Mouse (Mus musculus): ENCODE measurements around the gene Gm20683.
"Not testable (repeated sequence)": the region's sequence is repeated elsewhere in the genome, so short reads cannot be mapped to it uniquely, and the experiment has no call there.

The Gm20683 gene

DNA sequence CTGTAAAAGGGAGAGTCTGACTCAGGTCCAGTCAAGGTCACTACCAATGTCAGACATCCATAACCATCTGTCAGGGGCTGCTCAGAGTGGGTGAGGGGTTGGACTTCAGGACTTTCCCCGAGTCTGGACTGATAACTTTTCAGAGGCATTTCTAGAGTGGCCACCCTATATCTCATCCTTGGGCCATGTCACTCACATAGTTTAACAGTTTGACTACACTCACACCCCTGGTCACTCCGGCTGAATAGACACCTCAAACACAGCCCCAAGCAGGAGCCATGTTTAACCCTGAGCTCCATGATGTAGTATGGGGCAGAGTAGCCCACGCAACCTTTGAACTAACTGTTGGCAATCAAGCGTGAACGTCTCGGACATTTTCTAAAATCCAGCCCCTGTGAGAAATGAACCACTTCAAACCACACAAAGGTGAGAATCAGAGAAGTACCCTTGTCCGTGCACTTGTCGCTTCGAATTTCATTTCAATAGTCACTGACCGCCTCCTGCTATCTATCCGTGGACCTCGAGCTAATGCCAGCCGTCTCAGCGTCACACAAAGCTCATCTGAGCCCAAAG lies 32.7 kb upstream of the Gm20683 start:
- DNase-seq (ENCODE audit: low read depth) = no peak

DNA sequence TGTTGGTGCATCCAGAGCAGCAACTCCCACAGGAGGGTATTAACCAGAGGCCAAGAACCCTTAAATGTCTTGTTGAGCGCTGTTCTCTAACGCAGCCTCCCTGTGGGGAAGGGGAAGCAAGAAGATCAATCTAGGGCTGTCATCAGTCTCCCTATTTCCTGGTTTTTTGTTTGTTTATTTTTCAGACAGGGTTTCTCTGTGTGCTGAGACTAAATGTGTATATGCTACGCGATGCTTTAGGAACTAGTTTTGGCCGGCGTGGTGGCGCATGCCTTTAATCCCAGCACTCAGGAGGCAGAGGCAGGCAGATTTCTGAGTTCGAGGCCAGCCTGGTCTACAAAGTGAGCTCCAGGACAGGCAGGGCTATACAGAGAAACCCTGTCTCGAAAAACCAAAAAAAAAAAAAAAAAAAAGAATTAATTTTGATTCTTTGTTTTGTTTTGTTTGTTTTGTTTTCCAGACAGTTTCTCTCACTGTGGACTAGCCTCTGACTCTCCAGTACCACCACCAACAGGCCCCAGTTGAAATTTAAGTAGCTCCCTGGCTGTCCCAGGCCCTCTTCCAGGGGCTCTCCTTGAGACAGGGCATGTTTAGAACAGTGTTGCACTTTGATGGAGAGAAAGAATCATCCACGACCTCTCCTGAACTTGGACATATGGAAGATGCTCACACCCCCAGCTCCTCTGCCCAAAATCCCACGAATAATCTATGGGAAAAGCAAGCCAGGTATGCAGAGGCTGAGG lies 32.0 kb upstream of the Gm20683 start:
- DNase-seq (ENCODE audit: low read depth) = no peak

DNA sequence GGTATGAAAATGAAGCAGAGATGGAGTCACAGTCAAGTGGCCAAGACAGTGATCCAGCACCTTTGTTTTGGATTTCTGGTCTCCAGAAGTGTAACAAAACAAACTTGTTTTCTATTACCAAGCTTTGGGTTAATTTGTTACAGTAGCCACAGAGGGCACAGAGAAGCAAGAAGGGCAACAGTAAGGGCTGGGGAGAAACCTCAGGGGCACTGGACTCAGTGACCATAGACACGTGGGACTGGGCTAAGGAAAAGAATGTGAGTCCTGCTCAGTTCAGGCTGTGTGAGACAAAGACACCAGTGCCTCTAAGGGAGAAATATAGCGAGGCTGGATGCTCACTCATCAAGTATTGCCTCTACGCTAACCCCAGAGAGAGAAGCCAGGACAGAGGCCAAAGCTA lies 31.1 kb upstream of the Gm20683 start:
- DNase-seq (ENCODE audit: low read depth) = no peak

DNA sequence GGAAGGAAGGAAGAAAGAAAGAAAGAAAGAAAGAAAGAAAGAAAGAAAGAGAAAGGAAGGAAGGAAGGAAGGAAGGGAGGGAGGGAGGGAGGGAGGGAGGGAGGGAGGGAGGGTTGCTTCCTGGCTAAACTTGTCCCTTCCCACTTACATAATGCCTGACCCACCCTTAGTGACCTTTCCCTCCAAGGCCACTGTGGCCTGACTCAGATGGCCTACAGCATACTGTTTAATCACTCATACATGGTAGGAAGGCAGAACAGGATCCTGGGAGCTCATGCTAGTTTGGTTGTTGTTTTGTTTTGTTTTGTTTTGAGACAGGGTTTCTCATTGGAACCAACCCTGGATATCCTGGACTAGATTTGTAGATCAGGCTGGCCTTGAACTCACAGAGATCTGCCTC lies 30.0 kb upstream of the Gm20683 start:
- not testable (repeated sequence) for DNase-seq (ENCODE audit: low read depth)

DNA sequence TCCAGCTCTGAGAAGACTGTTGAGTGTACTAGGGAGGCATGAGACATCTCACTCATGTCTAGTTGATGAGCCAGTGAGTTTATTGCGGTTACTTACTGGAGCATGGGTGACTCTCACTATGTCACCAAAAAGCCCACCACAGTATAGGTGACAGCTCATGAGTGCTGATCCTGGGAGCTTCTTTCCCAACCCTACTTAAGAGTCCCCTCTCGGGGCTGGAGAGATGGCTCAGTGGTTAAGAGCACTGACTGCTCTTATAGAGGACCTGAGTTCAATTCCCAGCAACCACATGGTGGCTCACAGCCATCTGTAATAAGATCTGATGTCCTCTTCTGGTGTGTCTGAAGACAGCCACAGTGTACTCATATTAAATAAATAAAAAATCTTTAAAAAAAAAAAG lies 28.4 kb upstream of the Gm20683 start:
- no peak for DNase-seq (ENCODE audit: low read depth)

DNA sequence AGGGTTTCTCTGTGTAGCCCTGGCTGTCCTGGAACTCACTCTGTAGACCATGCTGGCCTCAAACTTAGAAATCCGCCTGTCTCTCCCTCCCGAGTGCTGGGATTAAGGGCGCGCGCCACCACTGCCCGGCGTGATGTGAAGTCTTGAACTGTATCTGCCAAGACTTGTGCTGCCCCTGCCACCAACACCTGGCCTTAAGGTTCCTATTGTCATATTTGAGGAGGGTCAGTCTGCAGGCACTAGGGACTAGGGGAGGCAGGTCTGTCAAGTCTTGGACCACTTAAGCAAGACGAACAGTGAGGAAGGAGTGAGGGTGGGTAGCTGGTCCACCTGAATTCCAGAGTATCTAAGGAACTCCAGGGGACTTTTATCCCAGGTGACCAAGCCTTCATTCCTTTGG lies 27.9 kb upstream of the Gm20683 start:
- no peak for DNase-seq (ENCODE audit: low read depth)

DNA sequence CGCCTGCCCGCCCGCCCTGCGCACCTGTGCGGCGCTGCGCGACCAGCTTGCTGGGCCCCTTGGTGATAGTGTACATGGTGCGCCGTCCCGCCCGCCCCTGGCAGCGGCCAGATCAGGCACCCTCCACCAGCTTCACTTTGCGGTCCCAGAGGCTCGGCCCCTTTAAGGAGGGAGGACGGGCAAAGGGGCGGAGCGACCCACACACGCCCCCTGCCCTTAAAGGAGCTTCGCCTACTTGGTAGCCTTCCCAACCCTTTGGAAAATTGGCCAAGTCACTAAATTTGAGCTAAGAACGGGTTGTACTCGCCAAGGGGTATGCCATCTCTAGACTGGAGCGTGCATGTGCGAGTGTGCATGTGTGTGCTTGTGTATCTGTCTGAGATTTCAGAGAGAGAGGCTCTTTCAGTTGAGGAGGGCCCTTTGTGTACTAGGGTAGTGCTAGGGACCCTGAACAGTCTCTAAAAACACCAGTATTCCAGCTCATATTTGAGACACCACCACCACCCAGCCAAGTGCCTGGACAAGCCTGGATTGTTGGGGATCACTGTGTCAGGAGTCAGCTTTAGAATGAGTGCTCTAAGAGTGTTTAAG lies 27.1 kb upstream of the Gm20683 start, which contains the start of gene Mcrip2:
Gene Mcrip2 (minus strand): TSS at position 164 of the 591 bp plus-strand sequence.
- DNase-seq (ENCODE audit: low read depth) = no peak

DNA sequence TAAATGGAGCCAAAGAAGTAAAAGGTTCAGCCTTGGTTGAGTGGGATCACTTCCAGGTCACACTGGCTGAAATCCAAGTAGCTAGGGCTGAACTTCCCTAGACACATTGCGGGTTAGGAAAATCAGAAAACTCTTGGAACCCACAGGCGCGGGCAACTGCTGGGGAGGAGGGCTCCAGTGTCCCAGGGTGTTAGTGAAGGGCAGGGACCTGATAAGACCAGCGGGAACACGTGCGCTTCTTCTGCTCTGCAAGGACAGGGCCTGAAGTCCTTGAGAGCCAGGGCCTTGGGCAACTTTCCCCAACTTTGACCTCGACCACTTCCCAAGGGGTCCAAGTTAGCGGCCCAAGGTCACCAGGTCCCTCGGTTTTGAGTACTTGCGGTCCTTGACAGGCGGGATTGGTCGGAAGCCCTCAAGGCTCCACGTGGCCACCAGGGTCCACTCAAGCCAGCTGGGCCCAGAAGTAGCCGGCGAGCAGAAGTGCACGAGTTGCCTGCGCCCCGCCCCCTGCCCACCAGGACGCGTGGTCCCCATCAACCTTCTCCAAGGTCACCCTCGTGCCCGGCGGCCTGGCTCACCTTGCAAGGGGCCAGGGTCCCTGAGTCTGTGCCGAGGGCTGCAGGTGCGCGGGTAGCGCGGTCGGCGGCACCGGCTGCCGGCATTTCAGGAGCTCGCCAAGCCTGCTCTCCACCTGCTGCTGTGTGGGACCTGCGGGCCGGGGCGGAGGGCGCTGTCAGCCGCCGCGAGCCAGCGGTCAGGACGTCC lies 26.5 kb upstream of the Gm20683 start:
- no peak for DNase-seq (ENCODE audit: low read depth)

DNA sequence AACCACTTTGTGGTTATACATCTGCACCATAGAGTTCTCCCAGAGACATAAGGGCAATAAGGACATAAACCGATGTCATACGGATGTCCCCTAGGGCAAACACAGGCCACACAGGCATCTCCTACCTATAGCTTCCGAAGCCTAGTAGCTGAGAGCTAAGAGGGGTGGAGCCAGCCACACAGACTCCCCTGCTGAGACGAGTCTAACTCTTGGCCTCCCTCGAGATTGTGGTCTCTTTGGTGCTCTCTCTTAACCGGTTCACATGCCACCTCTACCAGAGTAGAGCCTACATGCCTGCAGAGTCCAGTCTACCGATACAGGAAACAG lies 25.9 kb upstream of the Gm20683 start:
- DNase-seq (ENCODE audit: low read depth) = no peak

DNA sequence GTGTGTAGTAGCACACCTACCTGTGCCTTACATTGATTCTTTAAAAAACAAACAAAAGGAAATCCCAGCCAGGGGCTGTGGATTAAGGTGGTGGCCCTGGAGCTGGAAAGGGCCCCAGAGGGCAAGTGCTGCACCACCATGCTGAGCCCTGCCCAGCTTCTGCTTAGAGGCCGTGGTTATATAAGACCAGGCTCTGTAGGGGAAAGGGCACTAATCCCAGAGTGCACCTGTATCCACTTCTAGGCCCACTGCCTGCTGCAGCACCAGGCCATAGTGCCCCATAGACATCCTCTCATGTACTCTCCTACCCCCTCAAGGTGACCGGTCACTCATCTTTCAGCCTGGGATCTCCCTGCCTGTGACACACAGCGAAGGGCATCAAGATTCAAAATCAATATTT lies 24.6 kb upstream of the Gm20683 start:
- no peak for DNase-seq (ENCODE audit: low read depth)

DNA sequence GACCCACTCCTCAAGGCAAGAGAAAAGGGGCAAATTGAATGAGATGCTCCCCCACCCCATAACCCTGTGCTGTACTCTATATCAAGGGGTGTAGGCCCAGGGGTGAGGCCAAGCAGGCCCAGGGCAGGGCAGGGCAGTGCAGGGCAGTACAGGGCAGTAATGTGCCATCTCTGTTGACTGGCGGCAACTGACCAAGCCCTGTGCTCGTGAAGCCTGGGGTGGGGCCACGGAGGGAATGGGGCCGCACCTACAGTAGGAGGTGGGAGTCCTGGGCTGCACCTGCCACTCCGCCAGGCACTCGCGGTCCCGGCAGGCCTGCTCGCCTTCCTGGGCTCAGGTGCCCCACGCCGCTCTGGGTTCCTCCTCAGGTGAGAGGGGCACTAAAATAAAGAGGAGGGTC lies 23.7 kb upstream of the Gm20683 start:
- DNase-seq (ENCODE audit: low read depth) = no peak

DNA sequence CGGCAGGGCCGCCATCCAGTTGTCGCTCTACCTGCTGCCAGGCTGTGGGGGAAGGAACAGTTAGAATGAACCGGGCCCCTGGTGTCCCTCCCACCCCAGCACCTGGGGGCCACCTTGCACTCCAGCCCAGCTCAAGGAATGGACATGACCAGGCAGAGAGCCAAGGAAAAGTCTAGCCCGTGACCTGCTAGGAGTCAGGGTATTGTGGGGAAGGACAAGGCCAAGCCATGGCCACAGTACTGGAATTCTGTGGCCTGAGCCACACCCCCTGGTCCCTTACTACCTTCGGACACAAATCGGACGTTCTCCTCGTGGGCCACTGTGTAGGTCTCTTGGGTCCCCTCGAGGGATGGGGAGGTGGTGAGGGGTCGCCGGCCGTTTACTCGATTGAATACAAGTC lies 22.7 kb upstream of the Gm20683 start:
- DNase-seq (ENCODE audit: low read depth) = no peak

DNA sequence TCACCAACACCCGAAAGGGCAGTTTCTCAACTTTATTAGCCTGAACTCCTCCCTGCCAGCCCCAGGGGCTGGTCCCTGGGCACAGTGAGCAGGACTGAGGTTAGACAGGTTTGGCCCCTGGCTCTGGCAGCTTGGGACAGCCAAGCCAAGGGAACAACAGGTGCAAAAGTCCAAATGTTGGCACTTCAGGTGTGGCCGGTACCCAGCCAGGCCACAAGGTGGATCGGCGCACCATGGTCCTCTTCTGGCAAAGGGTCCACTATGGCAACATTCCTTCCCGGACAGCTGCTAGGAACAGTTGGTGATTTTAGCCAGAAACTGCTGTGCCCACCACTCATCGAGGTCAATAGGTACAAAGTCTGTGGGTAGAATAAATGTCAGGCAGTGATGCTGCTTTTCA lies 22.1 kb upstream of the Gm20683 start:
- no peak for DNase-seq (ENCODE audit: low read depth)

DNA sequence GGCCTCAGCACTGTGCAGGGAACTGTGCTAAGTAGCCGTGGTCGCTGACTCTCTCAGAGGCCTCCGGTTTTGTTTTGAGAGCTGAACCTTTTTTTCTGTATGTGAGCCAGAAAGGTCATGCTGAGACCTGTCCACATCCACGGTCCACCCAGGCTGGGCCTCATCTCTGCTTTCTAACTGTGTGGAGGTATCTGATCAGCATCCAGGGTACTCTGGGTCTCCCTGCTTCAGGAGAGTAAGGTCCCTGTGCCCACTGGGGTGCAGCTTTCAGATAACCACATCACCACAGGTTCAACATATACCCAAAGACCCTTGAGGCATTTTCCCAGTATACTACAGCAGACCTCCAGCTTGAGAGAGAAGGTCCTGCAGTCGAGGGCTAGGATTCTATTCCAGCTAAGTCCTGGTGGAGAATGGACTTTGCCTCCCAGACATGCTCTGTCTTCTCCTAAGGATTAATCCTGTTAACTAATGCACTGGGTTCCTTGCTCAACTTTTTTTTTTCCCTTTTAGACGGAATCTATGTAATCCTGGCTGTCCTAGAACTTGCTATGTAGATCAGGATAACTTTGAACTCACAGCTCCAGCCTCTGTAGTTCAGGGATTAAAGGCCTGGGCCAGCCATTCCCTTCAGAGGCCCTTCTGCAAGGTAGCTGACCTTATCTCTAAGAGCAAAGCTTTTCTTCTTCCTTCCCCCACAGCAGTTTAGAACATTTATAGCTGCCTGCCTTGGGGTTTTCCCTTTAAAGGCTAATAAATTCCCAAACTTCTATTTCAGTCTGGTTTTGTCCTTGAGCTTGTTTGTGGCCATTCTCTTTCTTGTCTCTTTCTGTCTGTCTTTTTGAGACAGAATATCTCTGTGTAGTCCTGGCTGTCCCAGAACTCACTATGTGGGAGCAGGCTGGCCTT lies 20.4 kb upstream of the Gm20683 start:
- DNase-seq (ENCODE audit: low read depth) = no peak

DNA sequence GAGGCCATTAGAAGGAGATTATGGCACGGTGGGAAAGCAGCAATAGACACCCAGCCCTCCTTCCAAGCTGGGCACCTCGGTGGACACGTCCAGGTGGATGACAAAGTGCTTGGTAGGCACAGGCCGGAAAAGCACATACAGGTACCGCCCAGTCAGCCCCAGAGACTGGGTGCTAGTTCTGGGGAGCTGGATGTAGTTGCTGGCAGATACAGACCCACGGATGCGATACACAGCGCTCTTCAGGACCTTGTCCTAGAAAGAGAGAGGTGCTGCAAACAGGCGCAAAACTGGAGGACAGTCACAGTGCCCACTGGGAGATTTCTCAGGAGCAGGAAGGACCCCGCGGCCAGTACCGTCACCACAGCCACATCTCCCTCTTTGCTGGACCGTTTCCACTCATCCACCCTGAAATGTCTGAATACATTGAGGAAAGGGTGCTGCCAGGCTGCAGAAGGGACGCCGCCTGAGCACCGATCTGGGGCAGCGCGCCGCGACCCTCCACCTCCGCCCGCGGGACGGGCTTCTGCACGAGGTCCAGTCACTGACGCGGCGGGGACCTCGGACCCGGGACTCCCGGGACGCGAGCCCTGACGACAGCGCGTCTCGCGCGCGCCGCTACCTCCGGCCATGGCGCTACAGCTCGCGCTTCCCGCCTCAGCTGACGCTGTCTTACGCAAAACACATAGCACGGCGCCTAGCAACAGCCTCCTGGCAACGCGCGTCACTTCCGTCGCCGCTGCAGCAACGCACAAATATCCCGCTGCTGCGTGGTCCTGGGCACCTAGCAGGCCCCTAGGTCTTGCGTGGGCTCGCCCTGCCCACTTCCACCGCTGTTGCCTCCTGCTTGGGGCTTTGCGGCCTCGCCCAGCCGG lies 19.5 kb upstream of the Gm20683 start, which contains the start of gene Wdr90:
Gene Wdr90 (minus strand): TSS at position 670 of the 872 bp plus-strand sequence.
- DNase-seq (ENCODE audit: low read depth) = peak; percentile 86

DNA sequence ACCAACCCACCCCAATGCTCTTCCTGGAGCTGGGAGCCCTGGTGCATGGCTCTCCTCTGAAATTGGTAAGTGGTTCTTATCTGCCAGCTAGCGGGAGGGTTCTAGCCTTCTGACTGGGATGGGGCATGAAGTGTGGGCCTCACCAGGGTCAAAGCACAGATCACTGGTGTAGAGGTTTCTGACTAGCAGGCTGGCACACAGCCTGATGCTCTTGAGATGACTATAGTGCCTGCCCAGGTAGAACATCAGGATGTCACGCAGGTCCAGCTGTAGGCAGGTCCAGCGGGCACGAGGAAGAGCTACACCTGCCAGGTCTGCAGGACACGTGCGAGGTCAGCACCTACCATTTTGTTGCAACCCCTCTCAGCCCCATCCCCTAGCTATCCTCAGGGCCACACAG lies 18.7 kb upstream of the Gm20683 start:
- DNase-seq (ENCODE audit: low read depth) = no peak

DNA sequence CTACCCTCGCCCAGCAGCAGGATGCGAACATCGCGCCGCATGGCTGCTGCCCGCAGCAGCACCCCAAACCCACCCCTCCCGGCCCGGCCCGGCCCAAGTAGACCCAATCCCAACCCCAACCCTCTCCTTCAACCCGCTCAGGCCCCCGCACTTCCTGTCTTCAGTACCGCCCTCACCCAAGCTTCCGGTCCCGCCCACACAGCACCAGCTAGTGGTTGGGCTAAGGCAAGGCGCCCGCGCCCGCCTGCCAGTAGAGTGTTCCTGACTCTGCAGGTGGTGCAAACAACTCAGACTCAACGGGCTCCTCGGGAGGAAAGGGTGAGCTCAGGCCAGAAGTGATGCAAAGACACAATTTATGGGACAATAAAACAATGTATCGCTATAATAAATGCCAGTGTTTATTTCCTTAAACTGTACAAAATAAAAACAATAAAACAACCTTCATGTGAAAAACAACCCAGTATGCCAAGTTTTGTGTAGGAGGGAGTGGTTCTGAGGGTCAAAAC lies 2.9 kb upstream of the Gm20683 start, which contains the start of gene Rhot2:
Gene Rhot2 (minus strand): TSS at position 456 of the 506 bp plus-strand sequence.
- peak; percentile 78 for DNase-seq (ENCODE audit: low read depth)

DNA sequence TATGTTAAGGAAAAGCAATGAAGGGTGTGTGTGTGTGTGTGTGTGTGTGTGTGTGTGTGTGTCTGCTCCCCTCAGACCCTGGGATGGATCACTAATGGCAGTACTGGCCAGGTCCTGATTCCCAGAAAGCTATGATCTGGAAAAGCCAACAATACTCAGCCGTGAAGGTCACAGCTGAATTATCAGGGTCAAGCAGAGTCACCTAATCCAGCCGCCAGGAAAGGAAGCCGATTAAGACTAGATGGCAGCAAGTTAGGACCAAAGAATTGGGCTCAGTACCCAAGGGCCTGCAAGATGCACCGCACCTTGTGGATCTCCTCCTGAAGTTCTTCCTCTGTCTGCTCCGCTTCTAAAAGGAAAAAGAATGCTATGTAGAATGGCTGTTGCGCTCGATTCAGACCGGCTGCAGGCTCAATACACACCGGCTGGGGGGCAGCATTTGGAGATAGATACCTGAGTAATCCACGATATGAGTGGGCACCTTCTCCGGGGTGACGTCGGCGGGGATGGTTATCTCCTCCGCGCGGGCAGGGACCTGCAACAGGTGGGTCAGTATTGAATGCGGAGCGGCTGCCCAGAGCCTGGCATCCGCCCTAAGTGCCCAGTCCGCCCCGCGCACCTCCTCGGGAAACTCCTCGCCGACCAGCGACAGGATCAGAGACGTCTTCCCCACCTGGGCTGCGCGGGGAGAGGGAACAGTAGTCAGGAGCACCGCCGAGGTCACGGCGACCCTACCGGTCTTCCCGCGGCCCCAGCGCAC lies 2.3 kb upstream of the Gm20683 start:
- no peak for DNase-seq (ENCODE audit: low read depth)

DNA sequence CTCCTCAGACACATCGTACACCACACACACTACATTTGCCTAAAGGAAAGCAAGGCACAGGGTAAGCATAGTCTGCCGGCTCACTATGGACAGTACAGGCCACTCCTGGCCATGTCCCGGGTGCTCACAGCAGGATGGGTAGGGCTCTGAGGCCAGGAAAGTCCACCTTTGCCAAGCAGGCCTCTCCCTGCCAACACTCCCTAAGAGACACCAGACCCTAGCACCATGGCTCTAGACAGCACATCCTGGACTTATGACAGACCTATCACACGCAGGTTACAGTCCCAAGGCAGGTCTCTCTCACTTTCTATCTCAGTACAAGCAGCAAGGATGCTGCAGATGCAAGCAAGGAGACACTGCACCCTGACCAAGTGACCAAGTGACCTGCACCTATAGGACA lies 1.6 kb upstream of the Gm20683 start:
- no peak for DNase-seq (ENCODE audit: low read depth)

DNA sequence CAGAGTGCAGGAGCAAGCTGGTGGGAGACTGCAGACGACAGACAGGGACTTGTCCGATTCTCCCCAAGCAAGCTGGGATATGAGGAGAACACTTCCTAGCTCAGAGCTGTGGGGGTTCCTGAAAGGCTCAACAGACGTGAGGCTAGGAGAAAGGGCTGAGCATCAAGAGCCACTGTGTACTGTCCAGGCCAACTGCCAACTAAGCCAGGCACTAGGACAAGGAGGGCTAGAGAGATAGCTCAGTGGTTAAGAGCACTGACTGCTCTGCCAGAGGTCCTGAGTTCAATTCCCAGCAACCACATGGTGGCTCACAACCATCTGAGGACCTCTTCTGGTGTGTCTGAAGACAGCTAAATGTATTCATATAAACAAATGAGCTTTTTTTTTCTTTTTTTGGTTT lies 946 bp upstream of the Gm20683 start:
- DNase-seq (ENCODE audit: low read depth) = no peak

Data from fibroblast of lung, adult 2 months (primary cell).